Comparison of ENCODE assay signal across 8 mouse cellular contexts in the genomic region with DNA sequence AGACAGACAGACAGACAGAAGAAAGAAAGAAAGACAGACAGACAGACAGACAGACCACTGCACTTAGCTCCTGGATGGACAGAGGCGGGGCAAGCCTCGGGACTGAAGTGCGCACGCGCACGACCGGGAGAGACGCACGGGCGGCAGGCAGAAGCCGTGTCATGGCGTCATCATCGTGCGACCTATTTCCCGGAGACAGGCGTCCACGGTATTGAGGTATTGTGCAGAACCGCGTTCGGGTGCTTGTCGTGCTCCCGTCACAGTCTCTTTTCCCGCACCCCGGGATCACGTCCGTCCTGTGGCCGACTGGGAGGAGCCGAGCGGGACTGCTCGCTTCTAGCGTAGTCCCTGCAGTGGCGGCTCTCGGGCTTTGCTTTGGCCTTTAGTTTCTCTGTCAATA. TPM values are rescaled to one million over a fixed set of nuclear protein-coding genes. Genes with fewer than 3 reads are reported as not detected.
DNase-seq lines count a peak whose midpoint lies in the region; ATAC-seq lines count a peak whose summit lies in the region.

TSS of gene C1d (plus strand) at position 137 of the 400 bp plus-strand sequence.

- no peaks in the 10 kb centered on the region for H3K36me3 ChIP-seq in hindbrain, embryonic 13.5 days

- H3K9me3 ChIP-seq in hindbrain, embryonic 13.5 days, result no peaks in the 10 kb centered on the region

- DNase-seq in NIH3T3 (ENCODE audit: low read depth), result peak; percentile 98
- DNase-seq in cerebellum, postnatal 10 days, result peak; percentile 99
- DNase-seq in frontal cortex, postnatal 14 days (ENCODE audit: low spot score in 2 of 2), result peak; percentile 92 to 95
- DNase-seq in layer of hippocampus, postnatal 25 days (ENCODE audit: extremely low spot score in 1 of 2, low spot score in 1 of 2), result peak; percentile 93 to 98
- DNase-seq in lung, postnatal 25 days (ENCODE audit: low spot score), result peak; percentile 95
- DNase-seq in retina, embryonic 14.5 days (ENCODE audit: low spot score), result peak; percentile 96
- peak; percentile 98 for DNase-seq in thymus, postnatal 4 days

- peak within 1 kb of the TSS; percentile 92 for H3K27ac ChIP-seq in hindbrain, embryonic 13.5 days

- H3K4me1 ChIP-seq in hindbrain, embryonic 13.5 days (replicated peaks), result peaks cover 17% of the 10 kb centered on the region

- WGBS in hindbrain, embryonic 13.5 days, result under 1% methylated on average over 33 of the region's 33 CpGs

- peak within 1 kb of the TSS; percentile 83 for H3K9ac ChIP-seq in hindbrain, embryonic 13.5 days

- H3K4me3 ChIP-seq in hindbrain, embryonic 13.5 days, result peak within 1 kb of the TSS; percentile 71

- H3K27me3 ChIP-seq in hindbrain, embryonic 13.5 days, result no peaks in the 10 kb centered on the region

- peak within 1 kb of the TSS; percentile 63 for H3K4me2 ChIP-seq in hindbrain, embryonic 13.5 days

- ATAC-seq in hindbrain, embryonic 13.5 days (ENCODE audit: low FRiP score), result peak; percentile 94

RNA-seq across cellular contexts. Expression of gene C1d, which starts in this region (rescaled TPM):
- polyA plus RNA-seq in hindbrain, embryonic 13.5 days (2015; fragmentation: Nextera tagmentation; extraction: Ambion mirVana), result 129 and 131 TPM in 2 replicates
- total RNA-seq in layer of hippocampus, postnatal 25 days (2021), result 10 to 100 TPM; 51.4 to 53.2 TPM

Comparison
In these comparisons a context has a peak if more than half of its experiments do, and no peak if none do; other contexts are left out.
1. Peak in every context shown above with its lines: DNase-seq, ATAC-seq, H3K4me3 ChIP-seq and H3K27ac ChIP-seq.